Mouse (Mus musculus): ENCODE measurements around the gene Cst3.

The Cst3 gene

GRCm38 (mm10) chr2:148856630-148857400 is 18.7 kb downstream of the Cst3 start:
- in situ Hi-C loops (cut with MboI, MseI) = no loop called here

GRCm38 (mm10) chr2:148851116-148851906 is 24.2 kb downstream of the Cst3 start:
- in situ Hi-C loops (cut with MboI, MseI) = loop anchor here (5.0 kb wide), 1 partner anchor 51 kb away; no protein-coding TSS in a partner anchor

DNA sequence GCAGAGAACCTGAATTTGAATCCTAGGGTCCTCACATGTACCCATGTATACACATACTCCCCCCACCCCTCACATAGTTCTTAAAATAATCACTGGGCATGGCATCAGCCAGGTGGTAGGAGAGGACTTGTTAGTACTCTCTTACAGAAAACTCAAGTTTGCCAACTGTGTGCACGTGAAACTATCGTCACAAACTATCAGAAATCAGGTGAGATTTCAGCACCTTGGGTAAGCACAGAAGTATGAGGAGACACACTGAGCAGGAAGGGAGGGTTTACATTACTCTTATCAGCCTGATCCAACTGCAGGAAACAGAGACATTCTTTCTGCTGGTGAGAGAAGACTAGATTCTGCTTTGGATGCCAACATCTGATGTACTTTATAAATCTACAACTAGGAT is 36.3 kb downstream of the Cst3 start:
- in situ Hi-C loops (cut with MboI, MseI) = no loop called here

- in situ Hi-C loops (cut with MboI, MseI) = no loop called here
Measured at GRCm38 (mm10) chr2:148838075-148838777, 37.3 kb downstream of the Cst3 start.

DNA sequence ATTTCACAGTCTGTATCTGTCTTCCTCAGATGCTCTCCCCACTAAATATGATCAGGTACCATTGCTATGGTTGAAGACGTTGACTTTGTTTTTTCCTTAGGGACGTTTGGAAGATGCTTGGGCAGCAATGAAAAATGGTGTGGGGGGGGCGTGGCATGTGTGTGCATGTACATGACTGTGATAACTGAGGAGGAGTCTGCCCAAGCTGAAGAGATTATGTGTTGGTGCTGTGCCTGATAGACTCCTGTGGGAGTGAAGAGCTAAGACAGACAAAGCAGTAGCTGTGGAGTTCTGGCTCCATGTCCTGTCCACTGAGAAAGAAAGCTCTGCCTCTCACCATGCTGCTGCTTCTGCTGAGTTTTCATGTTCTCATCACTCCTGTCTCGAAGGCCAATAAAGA is 40.6 kb downstream of the Cst3 start, which contains the start of gene Cst9:
Gene Cst9, plus strand, starts transcription at position 236 of the 400 bp plus-strand sequence.
- in situ Hi-C loops (cut with MboI, MseI) = no loop called here

- in situ Hi-C loops (cut with MboI, MseI) = no loop called here
Measured at GRCm38 (mm10) chr2:148825986-148826385, 49.5 kb downstream of the Cst3 start.

All from T-helper 2 cell (primary cell).